Mouse (Mus musculus) small intestine, adult 2 months (tissue): Measurements from ENCODE around the gene Apobec1. TPM values are rescaled to one million over a fixed set of nuclear protein-coding genes. Genes with fewer than 3 reads are reported as not detected.
"Not testable (repeated sequence)": the region's sequence is repeated elsewhere in the genome, so short reads cannot be mapped to it uniquely, and the experiment has no call there.

ENCODE experiments used
- H3K27ac ChIP-seq: fragments of 200-500 bp; 2 replicates; pipeline ENCODE4 v1.5.1; 2012; ENCODE audit warnings: low read depth, low read length, control low read depth, inconsistent platforms; ENCODE audit not compliant: insufficient read depth
- H3K27me3 ChIP-seq: fragments of 200-500 bp; 2 replicates; pipeline ENCODE4 v1.6.1; 2012; ENCODE audit warnings: mild to moderate bottlenecking, moderate library complexity, low read length, inconsistent platforms; ENCODE audit not compliant: control insufficient read depth, insufficient read depth
- H3K36me3 ChIP-seq: fragments of 200-500 bp; 2 replicates; pipeline ENCODE4 v1.6.1; 2012; ENCODE audit warnings: mild to moderate bottlenecking, low read length, control low read depth, inconsistent platforms; ENCODE audit not compliant: control insufficient read depth, insufficient read depth
- H3K4me1 ChIP-seq: fragments of 200-500 bp; 2 replicates; pipeline ENCODE4 v1.6.1; 2012; ENCODE audit warnings: low read length, inconsistent platforms, mixed read lengths; ENCODE audit not compliant: control insufficient read depth, insufficient read depth, insufficient read length
- H3K4me3 ChIP-seq: fragments of 200-500 bp; 2 replicates; pipeline ENCODE4 v1.5.1; 2012; ENCODE audit warnings: low read depth, mild to moderate bottlenecking, control low read depth, inconsistent platforms, low read length, moderate library complexity
- CTCF ChIP-seq: fragments of 200-500 bp; IDR thresholded peaks from 2 replicates; pipeline ENCODE4 v1.5.1; 2012; ENCODE audit warnings: low read depth, mild to moderate bottlenecking, control low read depth, inconsistent platforms, low read length, moderate library complexity, mixed read lengths; ENCODE audit not compliant: insufficient replicate concordance, insufficient read length; ENCODE audit errors: extremely low read depth
- POLR2A ChIP-seq: fragments of 200-500 bp; IDR thresholded peaks from 2 replicates; pipeline ENCODE4 v1.6.1; 2012; ENCODE audit warnings: low read depth, mild to moderate bottlenecking, control low read depth, inconsistent platforms, low read length, moderate library complexity
- WGBS: fragments of 180-500 bp; shearing (Covaris S2); methylation state at CpG from one replicate; pipeline ENCODE4 v1.1.7; 2018; 5-methylcytosine and 5-hydroxymethylcytosine counted together
- polyA plus RNA-seq: library from polyadenylated mRNA; depleted of rRNA; stranded (reverse); fragments of >200 nt; gene quantifications from 2 replicates; pipeline ENCODE4 v1.2.3, GENCODE M21; 2012

The Apobec1 gene
- polyA plus RNA-seq, 1 experiment = 15.2 TPM

DNA sequence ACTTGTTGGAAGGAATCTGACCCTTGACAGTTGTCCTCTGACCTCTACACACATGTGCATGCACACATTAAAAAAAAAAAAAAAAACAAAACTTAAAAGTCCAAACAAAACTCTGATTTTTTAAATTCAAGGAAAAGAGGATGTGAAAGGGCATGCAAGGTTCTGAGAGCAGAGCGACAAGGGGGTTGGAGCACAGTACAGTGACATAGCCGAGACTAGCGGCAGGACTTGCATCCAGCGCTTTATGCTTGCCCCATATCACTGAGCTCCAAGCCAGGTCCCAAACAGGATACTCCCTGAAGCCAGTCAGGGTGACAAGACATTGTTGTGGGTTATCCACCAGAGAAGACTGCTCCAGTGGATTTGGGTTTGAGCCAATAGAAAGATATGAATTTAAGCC is 4.2 kb downstream of the Apobec1 start:
- TF ChIP-seq POLR2A (no peak), CTCF (no peak)
- 83% methylated on average over 4 of the region's 4 CpGs for WGBS
- Histone ChIP-seq H3K27me3 (no peaks in the 10 kb centered on the region), H3K4me3 (no peak overlapping the region), H3K27ac (0 out of 2 replicates have a peak overlapping the region, but pooled peaks have one; percentile 55), H3K4me1 (peaks cover 3% of the 10 kb centered on the region; the same call in 1 of the 2 replicates), H3K36me3 (no peaks in the 10 kb centered on the region)

DNA sequence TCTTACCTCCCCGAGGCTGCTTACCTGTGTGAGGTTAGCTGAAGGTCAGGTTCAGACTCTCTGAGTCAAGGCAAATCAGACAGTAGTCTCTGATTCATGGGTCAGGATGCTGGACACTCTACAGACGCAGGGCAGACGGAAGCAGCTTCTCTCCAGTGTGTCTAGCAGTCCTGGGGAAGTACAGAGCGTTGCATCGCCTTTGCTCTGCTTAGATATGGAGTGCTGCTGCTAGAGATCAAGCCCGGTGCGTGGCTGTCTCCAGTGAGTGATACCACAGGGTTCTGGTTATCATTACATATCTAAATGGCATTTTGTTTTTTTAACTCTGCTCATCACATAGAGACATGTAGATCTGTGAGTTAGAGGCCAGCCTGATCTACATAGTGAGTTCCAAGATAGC is 5.6 kb downstream of the Apobec1 start:
- TF ChIP-seq CTCF (no peak), POLR2A (no peak)
- no peaks in the 10 kb centered on the region for H3K27me3 ChIP-seq
- peaks cover 12% of the 10 kb centered on the region; the same call in 1 of the 2 replicates for H3K4me1 ChIP-seq
- no peak overlapping the region for H3K27ac ChIP-seq
- H3K36me3 ChIP-seq = no peaks in the 10 kb centered on the region
- no peak overlapping the region for H3K4me3 ChIP-seq
- WGBS = 80% methylated on average over 7 of the region's 7 CpGs

DNA sequence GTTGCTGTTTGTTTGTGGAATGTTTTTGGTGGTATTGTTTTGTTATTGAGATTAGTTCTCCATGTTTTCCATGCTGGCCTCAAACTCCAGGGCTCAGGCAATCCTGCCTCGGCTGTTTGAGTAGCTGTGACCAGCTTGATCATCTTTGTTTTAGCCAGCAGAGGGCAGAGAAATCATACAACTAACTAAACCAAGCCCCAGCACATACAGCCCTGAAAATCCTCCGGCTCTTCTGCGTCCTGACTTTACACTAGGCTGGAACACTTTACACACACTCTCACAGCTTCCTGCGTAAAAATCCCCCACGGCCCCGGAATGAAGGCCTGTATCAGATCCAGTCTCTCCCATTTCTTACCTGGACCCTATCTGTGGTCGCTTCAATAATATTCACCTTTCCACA is 6.6 kb downstream of the Apobec1 start:
- no peak overlapping the region for H3K4me3 ChIP-seq
- H3K27ac ChIP-seq = no peak overlapping the region
- H3K36me3 ChIP-seq = no peaks in the 10 kb centered on the region
- peaks cover 13% of the 10 kb centered on the region; the same call in 1 of the 2 replicates for H3K4me1 ChIP-seq
- WGBS = 14% methylated on average over 7 of the region's 7 CpGs
- TF ChIP-seq CTCF (peak; percentile 32; the same call in 1 of the 2 replicates), POLR2A (no peak)
- H3K27me3 ChIP-seq = no peaks in the 10 kb centered on the region

DNA sequence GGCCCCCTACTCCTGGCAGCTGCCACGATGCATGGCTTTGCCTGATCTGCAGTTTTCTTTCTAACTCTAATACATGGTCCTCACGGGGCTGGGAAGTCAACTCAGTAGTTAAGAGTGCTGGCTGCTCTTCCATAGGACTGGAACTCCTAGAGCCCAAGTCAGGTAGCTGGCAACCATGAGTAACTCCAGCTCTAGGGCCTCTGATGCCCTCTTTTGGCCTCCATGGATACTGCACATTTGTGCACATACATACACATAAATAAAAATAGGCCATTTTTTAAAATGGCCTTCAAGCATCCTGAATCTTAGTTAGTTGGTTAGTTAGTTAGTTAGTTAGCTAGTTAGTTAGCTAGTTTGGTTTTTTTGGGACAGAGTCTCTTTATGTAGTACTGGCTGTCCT is 9.3 kb downstream of the Apobec1 start:
- Histone ChIP-seq H3K27me3 (no peaks in the 10 kb centered on the region), H3K4me1 (peaks cover 12% of the 10 kb centered on the region; the same call in 1 of the 2 replicates), H3K27ac (no peak overlapping the region), H3K36me3 (peaks cover 6% of the 10 kb centered on the region), H3K4me3 (no peak overlapping the region)
- WGBS = 100% methylated on average over 2 of the region's 2 CpGs
- no peak for TF ChIP-seq POLR2A
- no peak for TF ChIP-seq CTCF

DNA sequence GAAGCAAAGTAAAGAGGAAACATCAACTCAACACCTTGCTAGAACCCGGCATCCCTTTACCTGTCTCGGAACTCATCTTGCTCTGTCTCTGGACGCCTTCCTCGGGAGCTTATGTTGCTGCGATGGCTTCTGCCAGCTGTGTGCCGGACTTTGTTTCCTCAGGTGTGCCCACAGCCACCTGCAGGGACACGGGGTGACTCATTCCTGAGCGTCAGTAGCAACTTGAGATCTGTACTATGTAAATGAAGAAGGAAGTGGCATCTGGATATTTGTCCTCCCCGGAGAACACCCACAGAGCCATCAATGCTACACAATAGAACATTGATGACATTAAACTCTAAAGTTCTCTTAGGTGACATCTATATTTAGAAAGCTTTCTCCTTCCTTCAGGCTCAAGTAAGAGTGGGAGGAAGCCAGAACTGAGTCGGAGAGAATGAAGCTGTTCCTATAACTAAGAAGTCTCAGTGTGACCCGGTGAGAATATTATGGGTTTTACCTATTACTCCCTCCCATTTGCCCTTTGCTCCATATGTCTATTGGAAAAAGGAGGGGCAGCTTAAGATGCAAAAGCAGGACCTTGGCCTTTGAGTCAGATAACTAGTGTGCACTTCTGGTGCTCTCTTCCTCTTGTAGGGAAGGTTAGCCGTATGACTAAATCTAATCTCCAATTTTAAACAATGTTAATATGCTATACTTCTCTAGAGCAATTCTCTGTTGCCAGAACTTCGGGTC is 11.1 kb downstream of the Apobec1 start:
- Histone ChIP-seq H3K27me3 (no peaks in the 10 kb centered on the region), H3K4me3 (peak overlapping the region; percentile 62), H3K27ac (peak overlapping the region; percentile 99), H3K36me3 (peaks cover 14% of the 10 kb centered on the region), H3K4me1 (peaks cover 12% of the 10 kb centered on the region; the same call in 1 of the 2 replicates)
- WGBS = 28% methylated on average over 13 of the region's 13 CpGs
- peak; percentile 87 for TF ChIP-seq POLR2A
- TF ChIP-seq CTCF = no peak; the same call in 1 of the 2 replicates

DNA sequence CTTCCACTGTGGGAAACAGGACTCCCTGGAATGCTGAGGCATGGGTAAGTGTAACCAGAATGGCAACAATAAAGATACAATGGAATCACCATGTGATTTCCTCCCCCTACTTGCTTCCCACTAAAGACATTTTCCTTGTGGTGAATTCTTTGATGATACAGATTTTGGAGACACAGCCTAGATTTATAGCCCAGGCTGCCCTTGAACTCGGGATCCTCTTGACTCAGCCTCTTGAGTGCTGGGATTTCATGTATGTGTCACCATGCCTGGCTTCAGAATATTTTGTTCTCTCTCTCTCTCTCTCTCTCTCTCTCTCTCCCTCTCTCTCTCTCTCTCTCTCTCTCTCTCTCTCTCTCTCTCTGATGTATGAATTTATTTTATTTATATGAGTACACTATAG is 23.2 kb downstream of the Apobec1 start:
- H3K36me3 ChIP-seq = peaks cover 35% of the 10 kb centered on the region
- no peak for TF ChIP-seq CTCF
- H3K4me3 ChIP-seq = no peak overlapping the region
- no peak overlapping the region for H3K27ac ChIP-seq
- H3K27me3 ChIP-seq = no peaks in the 10 kb centered on the region
- WGBS = 74% methylated on average over 1 of the region's 1 CpGs
- H3K4me1 ChIP-seq = no peaks in the 10 kb centered on the region

DNA sequence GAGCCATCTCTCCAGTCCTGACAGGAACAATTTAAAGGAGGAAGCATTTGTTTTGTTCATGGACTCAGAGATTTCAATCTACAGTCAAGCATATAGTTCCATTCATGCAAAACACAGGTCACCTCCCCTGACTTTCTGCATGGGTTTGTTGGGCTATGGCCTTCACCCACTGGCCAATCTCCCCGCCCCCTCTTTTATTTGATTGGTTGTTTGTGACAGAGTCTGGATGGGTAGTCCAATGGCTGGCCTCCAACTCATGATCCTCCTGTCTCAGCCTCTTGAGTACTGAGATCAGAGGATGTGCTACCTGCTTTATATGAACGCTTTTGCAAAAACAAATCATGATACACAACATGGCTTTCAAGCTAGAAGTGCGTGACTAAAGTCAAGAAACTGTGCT is 25.2 kb downstream of the Apobec1 start:
- Histone ChIP-seq H3K27me3 (no peaks in the 10 kb centered on the region), H3K36me3 (peaks cover 31% of the 10 kb centered on the region), H3K4me3 (no peak overlapping the region), H3K4me1 (peaks cover 5% of the 10 kb centered on the region; the same call in 1 of the 2 replicates), H3K27ac (no peak overlapping the region)
- WGBS = 94% methylated on average over 3 of the region's 3 CpGs
- TF ChIP-seq POLR2A = no peak
- TF ChIP-seq CTCF = no peak

DNA sequence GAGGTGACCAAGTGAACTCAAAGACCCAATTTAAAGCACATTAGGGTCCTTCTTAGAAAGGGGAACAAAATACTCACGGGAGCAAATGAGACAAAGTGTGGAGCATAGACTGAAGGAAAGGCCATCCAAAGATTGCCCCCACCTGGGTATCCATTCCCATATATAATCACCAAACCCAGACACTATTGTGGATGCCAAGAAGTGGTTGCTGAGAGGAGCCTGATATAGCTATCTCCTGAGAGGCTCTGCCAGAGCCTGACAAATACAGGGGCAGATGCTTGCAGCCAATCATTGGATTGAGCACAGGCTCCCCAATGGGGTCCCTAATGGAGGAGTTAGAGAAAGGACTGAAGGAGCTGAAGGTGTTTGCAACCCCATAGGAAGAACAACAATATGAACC is 27.2 kb downstream of the Apobec1 start:
- 88% methylated on average over 1 of the region's 1 CpGs for WGBS
- not testable (repeated sequence) for H3K4me1 ChIP-seq, H3K4me3 ChIP-seq, H3K27ac ChIP-seq, H3K27me3 ChIP-seq
- peaks cover 16% of the 10 kb centered on the region for H3K36me3 ChIP-seq
